Mouse (Mus musculus) myocyte (in vitro differentiated cells): ENCODE results near the gene Rangrf.

ENCODE experiments used
- CEBPB ChIP-seq: IDR thresholded peaks from 2 replicates; pipeline ENCODE4 v1.6.1; 2011; ENCODE audit warnings: mild to moderate bottlenecking, moderate library complexity; ENCODE audit not compliant: poor library complexity, insufficient read depth, severe bottlenecking
- MYOG ChIP-seq, 3 experiments: IDR thresholded peaks; one replicate each; pipeline ENCODE4 v1.6.1; 2011; ENCODE audit warnings: control low read depth in 2 of 3, low read depth in 2 of 3, mild to moderate bottlenecking in 2 of 3; ENCODE audit not compliant: insufficient read length in 2 of 3, control insufficient read depth in 1 of 3, insufficient read depth in 1 of 3
- POLR2A ChIP-seq: IDR thresholded peaks from one replicate; pipeline ENCODE4 v1.6.1; 2011; ENCODE audit warnings: low read depth, mild to moderate bottlenecking, control low read depth, moderate library complexity; ENCODE audit not compliant: insufficient read length
- TCF12 ChIP-seq: IDR thresholded peaks from one replicate; pipeline ENCODE4 v1.6.1; 2011; ENCODE audit warnings: mild to moderate bottlenecking, control low read depth; ENCODE audit not compliant: poor library complexity, insufficient read depth, severe bottlenecking
- USF1 ChIP-seq: IDR thresholded peaks from one replicate; pipeline ENCODE4 v1.6.1; 2011; ENCODE audit warnings: low read depth, mild to moderate bottlenecking, control low read depth, moderate library complexity

- TF ChIP-seq MYOG (IDR thresholded peaks at IDR 0.05; ENCODE audit: control insufficient read depth in 1 of 3, insufficient read depth in 1 of 3, insufficient read length in 2 of 3, low read depth in 2 of 3) (no peak), POLR2A (no peak), USF1 (no peak), CEBPB (no peak), TCF12 (no peak)
Observed at GRCm38 (mm10) chr11:68982639-68983369, 7.8 kb upstream of the Rangrf start.
